Mouse (Mus musculus) lung, embryonic 15.5 days (tissue): ENCODE data around the gene Chp1. TPM values are rescaled to one million over a fixed set of nuclear protein-coding genes. Genes with fewer than 3 reads are reported as not detected.

Experiments used
- ATAC-seq: fragments of 200-750 bp; cut with Nextera tagmentation; 2 replicates; pipeline ENCODE4 v1.8.0; 2017; ENCODE audit warnings: moderate number of reproducible peaks, borderline replicate concordance; ENCODE audit not compliant: low FRiP score, low TSS enrichment; ENCODE audit errors: extremely low read depth
- H3K27ac ChIP-seq: fragments of 300-500 bp; sonication (generic); 2 replicates; pipeline ENCODE4 v1.5.1; 2015; ENCODE audit warnings: moderate library complexity, mild to moderate bottlenecking, inconsistent platforms
- H3K27me3 ChIP-seq: fragments of 300-500 bp; sonication (generic); 2 replicates; pipeline ENCODE4 v1.6.1; 2015; ENCODE audit warnings: inconsistent platforms
- H3K36me3 ChIP-seq: fragments of 300-500 bp; sonication (generic); 2 replicates; pipeline ENCODE4 v1.6.1; 2015; ENCODE audit warnings: inconsistent platforms
- H3K4me1 ChIP-seq: fragments of 300-500 bp; sonication (generic); 2 replicates; pipeline ENCODE4 v1.6.1; 2015; ENCODE audit warnings: inconsistent platforms
- H3K4me2 ChIP-seq: fragments of 300-500 bp; sonication (generic); 2 replicates; pipeline ENCODE4 v1.6.1; 2015; ENCODE audit warnings: inconsistent platforms, mild to moderate bottlenecking, moderate library complexity
- H3K4me3 ChIP-seq: fragments of 300-500 bp; sonication (generic); 2 replicates; pipeline ENCODE4 v1.5.1; 2015; ENCODE audit warnings: mild to moderate bottlenecking, inconsistent platforms
- H3K9ac ChIP-seq: fragments of 300-500 bp; sonication (generic); 2 replicates; pipeline ENCODE4 v1.6.1; 2015; ENCODE audit warnings: inconsistent platforms
- H3K9me3 ChIP-seq: fragments of 300-500 bp; sonication (generic); 2 replicates; pipeline ENCODE4 v1.6.1; 2016; ENCODE audit warnings: inconsistent platforms
- WGBS: fragments of 180-500 bp; shearing (Covaris S2); methylation state at CpG from one replicate; pipeline ENCODE4 v1.1.7; 2015; 5-methylcytosine and 5-hydroxymethylcytosine counted together
- polyA plus RNA-seq: library from polyadenylated mRNA; unstranded; fragments of >200 nt; fragmentation: Nextera tagmentation; extraction: Ambion mirVana; gene quantifications from 2 replicates; pipeline ENCODE4 v1.2.1, GENCODE M21; 2015

The Chp1 gene
- polyA plus RNA-seq, 1 experiment from 2014 or later = 62.2 TPM

GRCm38 (mm10) chr2:119538802-119539201, 8.7 kb upstream of the Chp1 start:
- 56% methylated on average over 9 of the region's 9 CpGs for WGBS
- no peaks in the 10 kb centered on the region for H3K36me3 ChIP-seq
- no peak overlapping the region for H3K27ac ChIP-seq
- H3K4me3 ChIP-seq = no peak overlapping the region
- no peak overlapping the region for H3K4me2 ChIP-seq
- no peaks in the 10 kb centered on the region for H3K4me1 ChIP-seq
- H3K9ac ChIP-seq = no peak overlapping the region
- no peak for ATAC-seq
- no peaks in the 10 kb centered on the region for H3K9me3 ChIP-seq
- H3K27me3 ChIP-seq = no peaks in the 10 kb centered on the region

- H3K4me1 ChIP-seq = peaks cover 6% of the 10 kb centered on the region; the same call in 1 of the 2 replicates
- no peak for ATAC-seq
- H3K4me3 ChIP-seq = no peak overlapping the region
- no peak overlapping the region for H3K9ac ChIP-seq
- no peaks in the 10 kb centered on the region for H3K27me3 ChIP-seq
- no peaks in the 10 kb centered on the region for H3K36me3 ChIP-seq
- WGBS = 26% methylated on average over 1 of the region's 1 CpGs
- no peak overlapping the region for H3K4me2 ChIP-seq
- H3K9me3 ChIP-seq = no peaks in the 10 kb centered on the region
- no peak overlapping the region for H3K27ac ChIP-seq
Measured at GRCm38 (mm10) chr2:119542106-119542505, 5.4 kb upstream of the Chp1 start.

- no peak overlapping the region for H3K9ac ChIP-seq
- no peak overlapping the region for H3K4me3 ChIP-seq
- no peaks in the 10 kb centered on the region for H3K9me3 ChIP-seq
- WGBS = 70% methylated on average over 2 of the region's 2 CpGs
- H3K27ac ChIP-seq = no peak overlapping the region
- peaks cover 12% of the 10 kb centered on the region for H3K4me1 ChIP-seq
- ATAC-seq = no peak
- no peaks in the 10 kb centered on the region for H3K27me3 ChIP-seq
- H3K4me2 ChIP-seq = no peak overlapping the region
- H3K36me3 ChIP-seq = no peaks in the 10 kb centered on the region
Measured at GRCm38 (mm10) chr2:119543656-119544055, 3.8 kb upstream of the Chp1 start.

GRCm38 (mm10) chr2:119546848-119547521, 512 bp upstream of the Chp1 start:
- peak overlapping the region; percentile 62 for H3K4me3 ChIP-seq
- peak overlapping the region; percentile 77 for H3K27ac ChIP-seq
- no peaks in the 10 kb centered on the region for H3K9me3 ChIP-seq
- ATAC-seq = peak; percentile 77
- peak overlapping the region; percentile 77 for H3K4me2 ChIP-seq
- H3K27me3 ChIP-seq = no peaks in the 10 kb centered on the region
- WGBS = under 1% methylated on average over 30 of the region's 30 CpGs
- H3K4me1 ChIP-seq = peaks cover 19% of the 10 kb centered on the region
- H3K36me3 ChIP-seq = no peaks in the 10 kb centered on the region
- H3K9ac ChIP-seq = peak overlapping the region; percentile 35; the same call in 1 of the 2 replicates

- Histone ChIP-seq H3K4me3 (peak overlapping the region; percentile 62), H3K9me3 (no peaks in the 10 kb centered on the region), H3K27ac (peak overlapping the region; percentile 46), H3K36me3 (no peaks in the 10 kb centered on the region), H3K4me2 (peak overlapping the region; percentile 77), H3K9ac (peak overlapping the region; percentile 63), H3K27me3 (no peaks in the 10 kb centered on the region), H3K4me1 (peaks cover 19% of the 10 kb centered on the region)
- ATAC-seq = no peak
- WGBS = 5% methylated on average over 3 of the region's 3 CpGs
Measured at GRCm38 (mm10) chr2:119548371-119548660, 819 bp downstream of the Chp1 start.

- peak overlapping the region; percentile 46 for H3K27ac ChIP-seq
- H3K36me3 ChIP-seq = no peaks in the 10 kb centered on the region
- peak overlapping the region; percentile 77 for H3K4me2 ChIP-seq
- ATAC-seq = no peak
- 46% methylated on average over 5 of the region's 5 CpGs for WGBS
- no peaks in the 10 kb centered on the region for H3K27me3 ChIP-seq
- no peaks in the 10 kb centered on the region for H3K9me3 ChIP-seq
- 0 out of 2 replicates have a peak overlapping the region, but pooled peaks have one; percentile 63 for H3K9ac ChIP-seq
- peaks cover 19% of the 10 kb centered on the region for H3K4me1 ChIP-seq
- H3K4me3 ChIP-seq = peak overlapping the region; percentile 62
Measured at GRCm38 (mm10) chr2:119548691-119549090, 1.2 kb downstream of the Chp1 start.

GRCm38 (mm10) chr2:119549678-119550077, 2.2 kb downstream of the Chp1 start:
- H3K4me1 ChIP-seq = peaks cover 19% of the 10 kb centered on the region
- no peaks in the 10 kb centered on the region for H3K9me3 ChIP-seq
- no peaks in the 10 kb centered on the region for H3K27me3 ChIP-seq
- 61% methylated on average over 2 of the region's 2 CpGs for WGBS
- ATAC-seq = no peak
- no peak overlapping the region for H3K4me3 ChIP-seq
- H3K27ac ChIP-seq = no peak overlapping the region
- H3K4me2 ChIP-seq = no peak overlapping the region
- H3K9ac ChIP-seq = no peak overlapping the region
- H3K36me3 ChIP-seq = no peaks in the 10 kb centered on the region

- Histone ChIP-seq H3K4me2 (no peak overlapping the region), H3K36me3 (no peaks in the 10 kb centered on the region), H3K4me3 (no peak overlapping the region), H3K9me3 (no peaks in the 10 kb centered on the region), H3K4me1 (0 out of 2 replicates have a peak, but pooled peaks cover 6% of the 10 kb centered on the region), H3K9ac (no peak overlapping the region), H3K27ac (no peak overlapping the region), H3K27me3 (no peaks in the 10 kb centered on the region)
- 87% methylated on average over 3 of the region's 3 CpGs for WGBS
- no peak for ATAC-seq
Measured at GRCm38 (mm10) chr2:119558039-119558438, 10.5 kb downstream of the Chp1 start.

- 51% methylated on average over 7 of the region's 7 CpGs for WGBS
- no peak for ATAC-seq
Measured at GRCm38 (mm10) chr2:119558737-119559340, 11.3 kb downstream of the Chp1 start.

GRCm38 (mm10) chr2:119561794-119562193, 14.3 kb downstream of the Chp1 start:
- no peak overlapping the region for H3K27ac ChIP-seq
- no peak overlapping the region for H3K4me3 ChIP-seq
- no peaks in the 10 kb centered on the region for H3K9me3 ChIP-seq
- WGBS = 75% methylated on average over 3 of the region's 3 CpGs
- 0 out of 2 replicates have a peak, but pooled peaks cover 6% of the 10 kb centered on the region for H3K4me1 ChIP-seq
- 0 out of 2 replicates have a peak, but pooled peaks cover 3% of the 10 kb centered on the region for H3K36me3 ChIP-seq
- no peaks in the 10 kb centered on the region for H3K27me3 ChIP-seq
- ATAC-seq = no peak
- H3K4me2 ChIP-seq = no peak overlapping the region
- H3K9ac ChIP-seq = no peak overlapping the region

More at GRCm38 (mm10) chr2:119558737-119559340, 11.3 kb downstream of the Chp1 start:
- no peak overlapping the region for H3K9ac ChIP-seq
- 0 out of 2 replicates have a peak, but pooled peaks cover 6% of the 10 kb centered on the region for H3K4me1 ChIP-seq
- no peaks in the 10 kb centered on the region for H3K9me3 ChIP-seq
- no peaks in the 10 kb centered on the region for H3K27me3 ChIP-seq
- no peak overlapping the region for H3K4me2 ChIP-seq
- H3K27ac ChIP-seq = 0 out of 2 replicates have a peak overlapping the region, but pooled peaks have one; percentile 5
- 0 out of 2 replicates have a peak, but pooled peaks cover 3% of the 10 kb centered on the region for H3K36me3 ChIP-seq
- H3K4me3 ChIP-seq = no peak overlapping the region

- no peak for ATAC-seq
- 0 out of 2 replicates have a peak, but pooled peaks cover 6% of the 10 kb centered on the region for H3K36me3 ChIP-seq
- H3K27me3 ChIP-seq = no peaks in the 10 kb centered on the region
- no peak overlapping the region for H3K27ac ChIP-seq
- no peak overlapping the region for H3K4me2 ChIP-seq
- H3K4me3 ChIP-seq = no peak overlapping the region
- WGBS = 87% methylated on average over 4 of the region's 4 CpGs
- no peak overlapping the region for H3K9ac ChIP-seq
- no peaks in the 10 kb centered on the region for H3K4me1 ChIP-seq
- H3K9me3 ChIP-seq = no peaks in the 10 kb centered on the region
Measured at GRCm38 (mm10) chr2:119565284-119565683, 17.8 kb downstream of the Chp1 start.

GRCm38 (mm10) chr2:119566182-119566855, 18.8 kb downstream of the Chp1 start:
- no peaks in the 10 kb centered on the region for H3K4me1 ChIP-seq
- H3K9ac ChIP-seq = no peak overlapping the region
- no peak for ATAC-seq
- no peak overlapping the region for H3K4me3 ChIP-seq
- H3K9me3 ChIP-seq = no peaks in the 10 kb centered on the region
- no peaks in the 10 kb centered on the region for H3K27me3 ChIP-seq
- no peak overlapping the region for H3K27ac ChIP-seq
- H3K36me3 ChIP-seq = 0 out of 2 replicates have a peak, but pooled peaks cover 6% of the 10 kb centered on the region
- H3K4me2 ChIP-seq = no peak overlapping the region
- WGBS = 76% methylated on average over 7 of the region's 7 CpGs
